Mouse (Mus musculus) cerebellum, adult 9-10 months (tissue): Measurements from ENCODE around the gene Nin.
"Not testable (repeated sequence)": the region's sequence is repeated elsewhere in the genome, so short reads cannot be mapped to it uniquely, and the experiment has no call there.

Experiments
- DNase-seq: peaks from one replicate; pipeline ENCODE4 v3.0.0; 2022

Gene Nin

DNA sequence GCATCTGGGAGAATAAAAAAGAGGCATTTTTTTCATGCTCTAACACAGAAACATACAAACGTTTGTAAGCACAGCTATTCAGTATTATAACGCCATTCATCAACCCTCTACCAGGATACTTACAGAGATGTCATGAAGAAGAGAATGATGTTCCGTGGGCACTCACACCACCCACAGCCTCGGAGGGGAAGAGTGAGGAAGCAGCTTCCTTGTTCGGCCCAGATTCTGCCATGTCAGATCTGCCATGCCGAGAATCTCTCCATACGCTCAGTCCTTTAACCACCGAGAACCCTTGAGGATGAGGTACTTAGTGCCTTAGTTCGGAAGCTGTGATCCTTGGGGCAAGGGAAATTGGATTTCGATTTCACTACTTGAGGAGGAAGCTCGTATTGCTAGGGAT lies at the start of gene Nin:
Gene Nin, minus strand, starts transcription at position 367 of the 400 bp plus-strand sequence.
- DNase-seq: no peak

GRCm38 (mm10) chr12:70161057-70161456 lies 47.5 kb upstream of the Nin start:
- no peak for DNase-seq

DNA sequence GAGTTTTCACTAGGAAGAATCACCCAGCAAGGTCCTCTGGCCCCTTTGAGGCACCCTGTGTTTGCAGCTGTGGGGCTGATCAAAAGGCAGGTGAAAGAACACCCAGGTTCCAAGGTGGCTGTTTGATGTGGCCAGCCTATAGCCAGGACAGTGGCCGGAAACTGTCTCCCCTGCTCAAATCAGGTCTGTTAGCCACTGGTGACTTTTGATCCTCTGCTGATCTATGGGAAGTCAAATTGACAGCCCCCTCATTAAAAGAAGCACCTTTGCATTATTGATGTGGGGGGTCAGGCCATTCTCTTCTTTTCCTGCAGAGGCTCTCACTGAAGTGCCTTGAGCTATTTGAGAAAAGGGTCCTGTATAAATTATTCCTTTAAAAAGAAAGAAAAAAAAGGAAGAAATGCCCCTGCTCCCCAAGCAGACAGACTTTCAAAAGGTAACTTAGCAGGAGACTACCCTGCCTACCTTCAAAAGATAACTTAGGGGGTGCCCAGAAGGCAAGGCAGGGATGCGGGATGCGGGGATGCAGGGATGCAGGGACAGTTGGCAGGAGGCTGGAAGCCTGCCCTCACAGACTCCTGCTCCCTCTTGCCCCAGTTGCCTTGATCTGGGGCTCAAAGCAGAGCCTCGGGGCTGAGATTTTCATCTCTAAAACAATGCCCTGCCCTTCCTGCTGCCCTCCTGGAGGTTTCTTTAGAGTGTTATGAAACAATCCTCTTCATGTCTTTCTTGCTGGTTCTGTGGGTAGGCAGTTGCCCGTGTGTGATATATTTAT lies 44.0 kb upstream of the Nin start:
- DNase-seq: no peak

DNA sequence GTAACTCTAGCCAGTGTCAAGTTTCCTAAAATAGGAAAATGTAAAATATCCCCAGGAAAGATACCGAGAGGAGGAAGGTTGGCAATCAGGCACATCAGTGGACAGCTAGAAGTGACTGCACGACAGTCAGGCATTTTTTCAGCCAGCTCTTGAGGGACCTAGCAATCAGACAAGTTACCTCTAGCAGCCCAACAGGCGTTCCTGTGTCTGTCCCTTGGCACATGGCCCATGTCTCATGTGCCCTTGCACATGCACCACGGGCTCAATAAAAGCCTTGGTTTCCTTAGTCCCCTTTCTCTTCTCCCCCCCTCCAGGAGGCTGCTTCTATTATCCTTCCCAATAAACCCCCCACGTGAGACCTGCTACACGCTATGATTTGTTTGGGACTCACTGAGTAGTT lies 42.7 kb upstream of the Nin start:
- no peak for DNase-seq

GRCm38 (mm10) chr12:70153842-70154241 lies 40.3 kb upstream of the Nin start, which contains the start of gene Abhd12b:
Gene Abhd12b (plus strand): TSS chr12:70154142.
- no peak for DNase-seq

- DNase-seq: no peak
These were observed 35.2 kb upstream of the Nin start for GRCm38 (mm10) chr12:70148631-70149265.

DNA sequence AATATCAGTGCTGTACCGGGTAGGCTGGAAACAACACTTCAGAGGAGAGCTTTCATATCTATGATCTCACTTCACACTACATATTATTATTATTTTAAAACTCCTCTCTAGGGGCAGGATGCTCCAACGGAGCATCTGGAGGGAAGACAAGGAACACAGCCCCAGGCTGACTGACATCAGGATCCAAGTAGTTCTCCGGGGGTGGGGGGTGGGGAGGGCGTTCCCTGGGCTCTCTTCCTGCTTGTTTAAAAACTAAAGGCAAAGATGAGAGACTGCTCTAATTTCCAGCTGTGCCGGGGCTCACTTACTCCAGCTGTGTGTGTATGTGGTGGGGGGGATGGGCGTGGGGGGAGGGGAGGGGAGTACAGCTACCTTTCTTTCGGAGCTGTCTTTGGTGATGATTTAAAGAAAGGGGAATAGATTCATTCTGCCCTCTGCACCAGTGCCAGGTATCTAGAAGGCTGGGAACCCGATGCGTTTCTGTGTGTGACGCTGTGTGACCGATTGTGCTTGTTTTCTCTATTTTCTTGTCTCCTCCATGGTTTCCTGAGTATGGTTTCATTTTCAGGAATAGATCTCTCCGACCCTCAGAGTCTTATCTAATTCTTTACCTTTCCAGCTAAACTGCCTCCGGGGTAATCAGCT lies 34.6 kb upstream of the Nin start:
- DNase-seq: no peak

DNA sequence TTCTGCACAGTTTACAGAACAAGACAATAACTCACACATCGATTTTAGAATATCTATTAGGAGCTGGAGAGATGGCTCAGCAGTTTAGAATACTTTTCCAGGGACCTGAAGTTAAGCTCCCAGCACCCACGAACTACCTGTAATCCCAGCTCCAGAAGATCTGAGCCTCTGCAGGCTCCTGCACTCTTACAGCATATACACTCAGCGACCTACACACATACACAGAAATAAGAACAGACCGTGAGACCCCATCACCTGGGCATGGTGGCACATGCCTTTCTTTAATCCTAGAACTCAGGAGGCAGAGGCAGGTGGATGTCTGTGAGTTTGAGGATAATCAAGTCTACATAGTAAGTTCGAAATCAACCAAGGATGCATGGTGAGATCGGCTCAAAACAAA lies 32.1 kb upstream of the Nin start:
- no peak for DNase-seq

DNA sequence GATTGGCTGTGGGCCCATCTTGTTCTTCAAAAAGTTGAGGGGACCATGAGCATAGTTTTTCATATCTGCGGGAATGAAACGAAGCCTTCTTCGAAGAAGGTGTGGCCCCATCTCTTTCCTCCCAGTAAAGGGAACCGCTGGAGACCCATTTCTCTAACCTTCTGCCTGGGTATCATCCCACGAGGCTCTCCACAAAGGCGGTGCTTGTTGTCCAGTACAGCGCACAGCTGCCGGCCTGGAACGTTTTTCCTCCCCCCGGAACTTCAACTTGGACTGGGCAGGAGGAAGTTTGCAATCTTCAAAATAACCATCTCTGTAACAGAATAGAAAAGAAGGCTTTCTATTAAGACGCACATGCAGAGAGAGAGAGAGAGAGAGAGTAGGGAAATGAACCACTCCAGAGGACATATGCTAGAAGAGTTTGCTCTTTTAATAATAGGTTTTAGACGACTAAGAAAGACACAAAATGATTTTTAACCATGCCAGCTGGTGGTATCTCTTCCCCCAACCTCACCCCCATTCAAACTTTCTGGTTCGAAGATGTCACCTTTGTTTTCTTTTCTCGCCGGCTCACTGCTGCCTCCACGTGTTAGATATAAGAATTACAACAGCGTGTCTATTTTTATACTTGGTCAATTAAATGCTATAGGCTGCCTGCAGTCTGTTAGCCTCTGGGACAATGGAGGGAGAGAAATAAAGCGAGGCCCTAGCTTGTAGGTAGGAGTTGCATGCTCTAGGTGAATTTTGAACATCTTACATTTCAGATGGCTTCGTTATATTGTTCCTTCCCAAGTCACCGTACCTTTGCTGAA lies 31.3 kb upstream of the Nin start:
- peak; percentile 70 for DNase-seq

- not testable (repeated sequence) for DNase-seq
These were observed 30.6 kb upstream of the Nin start for GRCm38 (mm10) chr12:70144106-70144587.

DNA sequence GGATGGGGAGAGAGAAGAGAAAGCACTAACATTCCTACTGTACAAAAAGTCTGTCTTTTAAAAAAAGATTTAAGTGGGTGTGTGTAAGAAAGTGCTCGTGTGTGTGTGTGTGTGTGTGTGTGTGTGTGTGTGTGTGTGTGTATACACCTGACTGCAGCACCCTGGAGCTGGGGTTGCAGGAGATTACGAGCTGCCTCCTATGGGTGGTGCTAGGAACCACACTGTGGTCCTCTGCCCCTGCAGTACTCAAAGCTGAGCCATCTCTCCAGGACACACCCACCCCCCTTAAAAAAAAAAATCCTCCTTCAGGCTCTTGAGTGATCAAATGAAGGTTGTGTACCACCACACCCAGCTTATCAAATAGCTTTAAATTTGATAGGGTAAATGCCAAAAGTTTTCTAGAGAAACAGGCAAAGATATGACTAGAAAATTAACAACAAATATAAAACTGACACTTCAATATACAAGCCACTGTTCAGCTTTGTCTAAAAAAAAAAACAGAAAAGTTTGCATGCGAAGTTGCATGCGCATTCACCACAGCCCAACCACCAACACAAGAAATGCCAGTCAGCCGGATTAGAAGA lies 27.6 kb upstream of the Nin start:
- DNase-seq: no peak

DNA sequence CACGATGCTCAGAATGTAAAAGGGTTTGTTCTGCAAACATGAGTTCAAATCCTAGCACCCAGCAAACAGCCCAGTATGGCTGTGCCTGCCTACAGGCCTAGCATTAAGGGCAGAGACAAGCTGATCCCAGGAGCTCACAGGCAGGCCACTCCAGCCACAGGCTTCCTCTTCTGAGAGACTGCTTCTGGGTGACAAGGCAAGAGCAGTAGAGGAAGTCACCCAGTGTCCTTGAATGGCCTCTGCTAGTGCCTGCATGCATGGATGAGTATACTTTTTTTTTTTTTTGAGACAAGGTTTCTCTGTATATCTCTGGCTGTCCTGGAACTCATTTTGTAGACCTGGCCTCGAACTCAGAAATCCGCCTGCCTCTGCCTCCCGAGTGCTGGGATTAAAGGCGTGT lies 27.0 kb upstream of the Nin start:
- DNase-seq: no peak

DNA sequence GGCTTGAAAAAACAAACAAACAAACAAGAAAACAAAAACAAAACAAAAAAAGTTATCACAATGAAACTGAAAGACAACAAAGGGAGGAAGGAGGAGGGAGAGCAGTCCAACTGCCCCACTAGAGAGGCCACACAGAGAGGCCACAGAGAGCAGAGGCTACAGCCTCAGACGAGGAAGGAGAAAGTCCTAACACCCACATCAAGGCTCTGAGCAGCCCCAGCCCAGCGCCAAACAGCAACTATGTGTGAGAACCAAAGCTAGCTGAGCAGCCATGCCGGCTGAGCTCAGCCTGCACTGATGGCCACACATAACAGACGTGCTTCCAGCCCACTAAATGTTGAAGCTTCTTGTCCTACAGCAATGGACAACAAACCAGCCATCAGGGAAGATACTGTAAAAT lies 26.4 kb upstream of the Nin start:
- DNase-seq: no peak

DNA sequence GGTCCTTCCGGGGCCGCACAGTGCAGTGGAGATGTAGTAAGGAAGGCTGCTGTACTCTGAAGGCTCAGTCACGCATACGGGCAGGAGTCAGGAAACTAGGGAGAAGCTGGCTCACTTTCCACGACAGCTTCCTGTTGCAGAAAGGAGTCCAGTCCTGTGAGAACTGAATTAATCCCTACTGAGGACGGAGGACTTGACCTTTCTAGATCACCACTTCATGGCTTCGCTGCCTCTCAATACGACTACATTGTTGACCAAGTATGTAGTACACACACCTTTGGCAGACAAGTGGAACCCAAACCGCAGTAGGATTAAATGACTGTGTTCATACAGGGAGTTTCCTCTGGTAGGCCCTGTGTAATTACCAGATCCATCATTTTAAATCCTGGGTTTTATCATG lies 24.1 kb upstream of the Nin start:
- DNase-seq: no peak

DNA sequence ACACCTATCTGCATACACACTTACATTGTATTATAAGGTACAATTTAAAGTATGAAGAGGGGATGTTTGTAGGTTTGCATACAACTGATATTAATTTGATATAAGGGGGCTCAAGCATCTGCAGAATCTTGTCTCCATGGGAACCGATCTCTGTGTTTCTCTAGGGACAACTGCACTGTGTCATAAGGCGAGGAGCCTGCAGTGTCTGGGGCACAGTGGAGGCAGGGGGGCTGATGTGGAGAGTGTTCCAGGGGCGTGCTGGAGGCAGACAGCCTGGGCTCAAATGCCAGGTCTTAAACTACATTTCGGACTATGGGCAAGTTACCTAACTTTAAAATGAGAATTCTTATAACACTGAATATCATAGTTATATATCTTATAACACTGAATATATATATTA lies 23.6 kb upstream of the Nin start:
- no peak for DNase-seq

DNA sequence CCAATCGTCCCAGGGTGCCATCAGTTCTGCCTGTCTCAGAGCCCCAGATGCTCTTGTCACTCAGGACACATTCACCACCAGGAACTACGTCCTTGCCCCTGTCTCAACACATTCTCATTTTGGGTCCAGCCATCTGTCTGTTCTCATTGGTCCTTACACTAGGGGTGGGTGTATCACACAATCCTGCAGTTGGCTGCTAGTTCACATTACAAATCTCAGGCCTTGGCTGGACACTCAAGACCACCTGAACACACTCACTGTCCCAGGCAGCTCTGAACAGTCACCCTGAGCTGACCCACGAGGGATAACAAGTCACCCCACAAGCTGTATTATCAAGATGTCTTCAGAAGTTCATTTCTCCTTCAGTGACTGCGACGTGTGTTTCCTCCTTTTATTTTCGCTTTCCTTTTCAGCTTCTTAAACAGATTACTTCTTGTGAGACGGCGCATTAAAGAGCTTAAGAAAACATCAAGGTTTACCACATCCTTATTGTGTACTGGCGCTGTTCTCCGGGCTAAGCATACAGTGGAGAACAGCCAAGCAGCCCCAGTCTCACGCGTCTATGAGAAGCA lies 22.8 kb upstream of the Nin start:
- DNase-seq: no peak

DNA sequence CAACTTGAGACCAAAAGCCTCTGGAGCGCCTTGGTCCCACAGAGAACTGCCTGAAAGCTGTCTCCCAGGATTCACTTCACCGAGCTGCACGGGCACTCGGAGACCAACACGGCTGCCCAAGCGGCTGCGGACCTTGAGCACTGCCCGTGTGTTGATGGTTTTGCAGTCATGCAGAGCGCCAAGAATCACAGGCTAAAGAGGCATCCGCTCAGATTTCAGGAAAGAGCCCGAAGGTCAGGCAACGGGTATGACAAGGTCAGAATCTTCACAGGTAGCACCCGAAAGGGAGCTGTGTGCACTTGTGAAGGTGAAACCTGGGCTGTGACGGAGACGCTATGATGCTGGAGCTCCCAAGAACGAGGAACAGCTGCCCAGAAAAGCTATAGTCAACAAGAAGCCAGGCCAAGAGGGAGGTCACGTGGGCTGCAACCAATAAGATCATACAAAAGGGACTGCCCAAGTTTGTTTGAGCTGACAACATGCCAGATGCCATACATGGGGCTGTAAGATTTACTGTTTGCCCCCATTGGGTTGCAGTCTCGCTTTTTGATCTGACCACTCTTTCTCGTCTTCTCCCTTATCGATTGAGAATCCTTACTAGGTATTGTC lies 21.2 kb upstream of the Nin start:
- no peak for DNase-seq

DNA sequence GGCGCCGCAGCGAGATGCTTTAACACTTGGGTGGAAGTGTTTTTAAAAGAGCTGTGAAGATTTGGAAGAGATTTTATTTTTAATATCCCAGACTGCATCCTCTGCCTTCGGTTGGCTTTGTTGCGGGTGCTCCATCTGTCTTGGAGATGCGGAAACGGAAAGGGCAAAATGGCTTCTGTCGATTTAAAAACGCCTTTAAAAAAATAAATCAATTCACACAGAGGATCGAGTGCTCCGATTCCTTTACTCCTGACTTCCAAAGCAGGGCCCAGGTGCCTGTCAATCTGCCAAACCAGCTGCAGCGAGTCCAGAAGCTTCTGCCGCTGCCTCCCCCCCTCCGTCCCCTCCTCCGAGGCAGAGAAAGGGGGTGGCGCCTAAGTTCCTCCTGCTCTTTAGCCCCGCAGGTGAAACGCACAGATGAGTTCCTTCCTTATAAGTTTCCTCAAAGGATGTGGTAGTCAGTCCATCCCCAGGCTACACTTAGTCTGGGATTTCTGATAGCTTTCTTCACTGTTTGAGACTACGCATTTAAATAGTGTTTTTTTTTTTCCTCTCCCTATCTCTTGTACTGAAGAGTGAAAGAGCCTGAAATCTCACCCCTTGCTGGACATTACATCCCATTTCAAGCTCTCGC lies 17.6 kb upstream of the Nin start:
- DNase-seq: peak; percentile 36

DNA sequence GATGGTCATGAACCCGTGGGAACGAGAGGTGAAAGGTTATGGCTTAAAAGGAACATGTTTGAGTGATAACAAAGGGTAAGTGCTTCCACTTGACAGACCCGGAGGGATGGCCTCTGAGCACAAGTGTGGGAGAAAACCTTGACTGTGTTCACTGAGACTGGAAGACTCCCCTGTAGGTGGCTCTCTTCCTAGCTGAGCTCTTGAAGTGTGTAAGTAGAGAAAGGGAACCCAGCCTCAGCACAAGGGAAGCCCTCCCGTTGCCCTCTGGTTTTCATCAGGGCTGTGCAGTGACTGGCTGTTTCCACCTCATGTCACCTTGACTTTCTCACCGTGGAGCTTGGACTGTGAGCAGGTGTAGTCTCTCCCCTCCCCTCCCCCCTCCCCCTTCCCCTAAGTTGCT lies 15.6 kb upstream of the Nin start:
- no peak for DNase-seq

DNA sequence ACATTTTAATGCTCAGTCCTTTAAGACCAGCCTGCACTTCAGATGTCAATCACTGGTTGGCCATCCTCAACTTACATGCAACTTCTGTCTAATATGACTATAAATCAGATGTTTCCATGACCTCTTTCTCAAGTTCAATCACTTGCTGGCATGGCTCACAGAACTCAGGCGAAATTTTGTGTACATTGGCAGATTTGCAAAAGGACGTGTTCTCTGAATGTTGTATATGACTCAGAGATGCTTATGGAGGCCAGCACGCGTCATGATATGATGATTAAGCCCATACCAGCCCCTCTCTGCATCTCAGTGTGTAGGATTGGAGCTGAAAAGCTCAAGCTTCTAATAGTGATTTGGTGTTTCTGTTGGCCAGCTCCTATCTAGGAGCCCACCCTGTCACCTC lies 13.1 kb upstream of the Nin start:
- no peak for DNase-seq

- no peak for DNase-seq
These were observed 6.0 kb upstream of the Nin start for GRCm38 (mm10) chr12:70119552-70119951.
